In the genomic region with DNA sequence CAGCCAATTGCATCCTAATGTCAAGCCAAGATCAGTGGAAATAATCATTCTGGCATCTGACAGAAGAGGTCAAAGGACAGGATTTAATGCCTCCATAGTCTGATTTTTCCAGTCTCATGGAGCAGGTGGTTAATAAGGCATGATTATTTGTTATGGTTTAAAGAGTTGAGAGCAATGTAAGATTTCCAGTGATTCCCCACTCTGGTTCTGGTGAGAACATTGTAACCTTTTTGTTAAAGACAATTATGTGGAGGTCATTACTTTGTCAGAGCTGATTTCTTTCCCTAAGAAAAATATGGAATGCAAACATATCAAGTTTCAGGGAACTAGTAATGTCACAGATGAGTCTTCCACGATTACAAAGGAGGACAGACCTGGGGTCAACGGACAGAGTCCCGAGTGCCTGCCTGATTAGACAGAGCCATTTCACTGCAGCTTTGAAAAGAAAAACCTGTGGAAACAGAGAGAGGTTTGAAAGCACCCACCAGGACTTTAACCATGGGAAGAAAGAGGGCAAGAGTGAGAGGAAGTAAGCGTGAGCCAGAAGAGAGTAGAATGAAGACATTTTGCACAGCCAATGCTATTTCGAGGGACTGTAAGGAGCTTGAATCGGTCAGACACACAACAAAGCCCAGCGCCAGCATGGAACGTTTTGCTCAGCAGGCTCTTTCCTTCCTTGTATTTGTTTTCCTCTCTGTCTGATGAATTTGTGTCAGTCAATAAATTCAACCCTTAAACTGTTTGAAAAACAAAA, we compare ENCODE assay signal across 16 mouse cellular contexts.
DNase-seq lines count a peak whose midpoint lies in the region; ATAC-seq and TF ChIP-seq lines count a peak whose summit lies in the region.
"Had no signal": no experiment of that assay in that cellular context is flagged by ENCODE, and none has a peak within 500 bp of the region (broad histone marks: within the 10 kb centered on the region; RNA-seq: fewer than 3 reads in every experiment).

No protein-coding gene starts in this region.

- no peak overlapping the region for H3K4me3 ChIP-seq in embryonic facial prominence, embryonic 11.5 days (ENCODE audit: low read depth, low read length)
- H3K4me3 ChIP-seq in midbrain, embryonic 11.5 days (ENCODE audit: low read depth, low read length), result no peak overlapping the region
- H3K4me3 ChIP-seq in gastrocnemius, adult 2 months, result no peak overlapping the region
- H3K4me3 ChIP-seq: stomach, embryonic 15.5 days had no signal

- peak; percentile 4 to 12 for DNase-seq in kidney, postnatal 4 days
- no peak for DNase-seq in kidney, adult 9 months
- peak; percentile 51 for DNase-seq in embryonic facial prominence, embryonic 11.5 days (ENCODE audit: low spot score)
- peak; percentile 89 for DNase-seq in midbrain, embryonic 11.5 days (ENCODE audit: low spot score, missing footprints)
- peak; percentile 53 for DNase-seq in retina, postnatal 1 day
- DNase-seq in gastrocnemius, adult 2 months, result no peak
- DNase-seq: adrenal gland, postnatal 14 days; heart, adult 18-20 months; heart, postnatal 4 days; kidney, postnatal 14 days; lung, postnatal 4 days; thymus, postnatal 36 days had no signal

- no peaks in the 10 kb centered on the region for H3K36me3 ChIP-seq in embryonic facial prominence, embryonic 11.5 days (replicated peaks; ENCODE audit: control insufficient read depth, insufficient read depth, low read depth, low read length)
- H3K36me3 ChIP-seq in midbrain, embryonic 11.5 days (ENCODE audit: control insufficient read depth, insufficient read depth, low read length), result no peaks in the 10 kb centered on the region
- H3K36me3 ChIP-seq: stomach, embryonic 15.5 days had no signal

- 11% methylated on average over 8 of the region's 8 CpGs for WGBS in embryonic facial prominence, embryonic 11.5 days
- 16% methylated on average over 8 of the region's 8 CpGs for WGBS in midbrain, embryonic 11.5 days

- peak; percentile 56 for ATAC-seq in embryonic facial prominence, embryonic 11.5 days (replicated peaks; ENCODE audit: insufficient number of reproducible peaks, low FRiP score, low TSS enrichment, low read depth)
- peak; percentile 69 for ATAC-seq in midbrain, embryonic 11.5 days (ENCODE audit: low FRiP score)
- no peak for ATAC-seq in megakaryocyte, adult 5-6 weeks (ENCODE audit: poor library complexity, severe bottlenecking)

- no peak for TF ChIP-seq CTCF in gastrocnemius, adult 2 months (IDR thresholded peaks at IDR 0.05)

- H3K9ac ChIP-seq in embryonic facial prominence, embryonic 11.5 days (replicated peaks; ENCODE audit: low read length), result no peak overlapping the region
- no peak overlapping the region for H3K9ac ChIP-seq in midbrain, embryonic 11.5 days (ENCODE audit: low read length)
- H3K9ac ChIP-seq: liver, embryonic 14.5 days; stomach, embryonic 15.5 days had no signal

- intact Hi-C loops in gastrocnemius, adult 2 months (cut with DNase I), result no loop called here

- 0 out of 2 replicates have a peak, but pooled peaks cover 2% of the 10 kb centered on the region for H3K4me1 ChIP-seq in embryonic facial prominence, embryonic 11.5 days (ENCODE audit: control insufficient read depth, insufficient read depth, low read length)
- peaks cover 5% of the 10 kb centered on the region for H3K4me1 ChIP-seq in midbrain, embryonic 11.5 days (ENCODE audit: control insufficient read depth, insufficient read depth, low read length)
- H3K4me1 ChIP-seq: stomach, embryonic 15.5 days had no signal

- H3K4me2 ChIP-seq in embryonic facial prominence, embryonic 11.5 days (ENCODE audit: low read depth, low read length), result no peak overlapping the region
- H3K4me2 ChIP-seq in midbrain, embryonic 11.5 days, result no peak overlapping the region
- H3K4me2 ChIP-seq: stomach, embryonic 15.5 days had no signal

- no peaks in the 10 kb centered on the region for H3K9me3 ChIP-seq in embryonic facial prominence, embryonic 11.5 days (replicated peaks; ENCODE audit: control insufficient read depth, low read length)
- no peaks in the 10 kb centered on the region for H3K9me3 ChIP-seq in midbrain, embryonic 11.5 days (ENCODE audit: control insufficient read depth, low read length)
- H3K9me3 ChIP-seq: stomach, embryonic 15.5 days had no signal

- no peaks in the 10 kb centered on the region for H3K27me3 ChIP-seq in embryonic facial prominence, embryonic 11.5 days (ENCODE audit: control insufficient read depth, insufficient read depth, low read length)
- no peaks in the 10 kb centered on the region for H3K27me3 ChIP-seq in midbrain, embryonic 11.5 days (ENCODE audit: control insufficient read depth, insufficient read depth, low read length)
- H3K27me3 ChIP-seq: CH12.LX; stomach, embryonic 15.5 days had no signal

- H3K27ac ChIP-seq in embryonic facial prominence, embryonic 11.5 days (replicated peaks; ENCODE audit: low read depth, low read length), result no peak overlapping the region
- H3K27ac ChIP-seq in midbrain, embryonic 11.5 days (ENCODE audit: low read depth, low read length), result no peak overlapping the region
- no peak overlapping the region for H3K27ac ChIP-seq in gastrocnemius, adult 2 months
- H3K27ac ChIP-seq: liver, embryonic 14.5 days; stomach, embryonic 15.5 days had no signal

Comparison
In these comparisons a context has a peak if more than half of its experiments do, and no peak if none do; other contexts are left out.
1. DNase-seq: peak in kidney, postnatal 4 days (2 of 2), embryonic facial prominence, embryonic 11.5 days (single experiment), midbrain, embryonic 11.5 days (single experiment) and retina, postnatal 1 day (single experiment); none in kidney, adult 9 months (single experiment) and gastrocnemius, adult 2 months (single experiment).